Mouse (Mus musculus): Measurements from ENCODE around the gene Ankrd49. TPM values are rescaled to one million over a fixed set of nuclear protein-coding genes. Genes with fewer than 3 reads are reported as not detected.

Gene Ankrd49
- polyA plus RNA-seq (2015; fragmentation: Nextera tagmentation; extraction: Ambion mirVana) = 40.9 and 47.8 TPM in 2 replicates

- peak; percentile 100 for ATAC-seq
- under 1% methylated on average over 62 of the region's 62 CpGs for WGBS
- no peaks in the 10 kb centered on the region; the same call in 1 of the 2 replicates for H3K36me3 ChIP-seq
Observed at GRCm38 (mm10) chr9:14784039-14785002, at the start of gene Ankrd49, which contains the start of gene Mre11a. Ankrd49 (minus strand) TSS chr9:14784856. Mre11a (plus strand) TSS chr9:14784654.

DNA sequence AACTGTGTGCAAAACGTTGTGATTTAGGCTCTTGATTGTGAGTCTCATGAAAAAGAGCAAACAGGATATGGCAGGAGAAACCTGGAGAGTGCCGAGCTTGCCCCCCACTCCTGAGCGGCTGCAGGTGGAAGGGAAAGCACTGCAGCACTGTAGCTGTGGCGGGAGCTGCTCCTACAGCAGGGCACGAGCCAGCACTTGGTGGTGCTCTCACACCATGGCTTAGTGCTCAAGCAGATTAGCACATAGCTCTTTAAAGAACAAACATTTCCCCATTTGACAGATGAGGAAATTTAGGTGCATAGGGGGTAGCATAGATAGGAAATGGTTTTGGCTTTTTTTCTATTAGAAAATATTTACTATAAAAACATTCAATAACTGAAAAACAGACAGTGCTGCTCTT, 47.4 kb upstream of the Ankrd49 start:
- Histone ChIP-seq H3K27me3 (replicated peaks) (no peaks in the 10 kb centered on the region), H3K4me1 (replicated peaks) (no peaks in the 10 kb centered on the region), H3K36me3 (peaks cover 20% of the 10 kb centered on the region; the same call in 1 of the 2 replicates), H3K9ac (no peak overlapping the region), H3K27ac (no peak overlapping the region), H3K4me2 (replicated peaks) (no peak overlapping the region), H3K9me3 (no peaks in the 10 kb centered on the region), H3K4me3 (replicated peaks) (no peak overlapping the region)
- ATAC-seq = no peak
- WGBS = 79% methylated on average over 5 of the region's 5 CpGs

More at GRCm38 (mm10) chr9:14784039-14785002, at the start of gene Ankrd49, which contains the start of gene Mre11a:
- H3K27me3 ChIP-seq (replicated peaks) = no peaks in the 10 kb centered on the region
- H3K9ac ChIP-seq = peak within 1 kb of the TSS; percentile 85
- H3K4me3 ChIP-seq (replicated peaks) = peak within 1 kb of the TSS; percentile 67
- H3K27ac ChIP-seq = peak within 1 kb of the TSS; percentile 97
- H3K4me2 ChIP-seq (replicated peaks) = peak within 1 kb of the TSS; percentile 64
- no peaks in the 10 kb centered on the region for H3K4me1 ChIP-seq (replicated peaks)
- H3K9me3 ChIP-seq = no peaks in the 10 kb centered on the region

DNA sequence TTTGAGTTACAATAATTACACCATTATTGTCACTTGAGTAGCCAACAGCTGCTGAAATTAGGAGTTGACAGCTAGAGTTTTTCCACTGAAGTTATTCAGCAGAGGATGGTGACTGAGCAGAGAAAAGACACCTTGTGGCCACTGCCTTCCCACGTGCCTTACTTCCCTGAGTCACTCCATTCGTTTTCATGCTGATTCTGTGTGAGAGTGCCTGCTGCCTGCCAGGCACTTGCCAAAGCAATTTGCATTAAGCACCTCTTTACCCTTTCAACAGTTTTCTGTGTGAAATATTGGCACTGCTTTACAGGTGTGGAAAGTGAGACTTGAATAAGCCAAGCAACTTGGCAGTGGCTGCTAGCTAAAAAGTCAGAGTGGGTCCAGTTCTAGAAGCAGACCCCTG, 43.2 kb upstream of the Ankrd49 start:
- ATAC-seq = no peak
- Histone ChIP-seq H3K27ac (no peak overlapping the region), H3K36me3 (peaks cover 6% of the 10 kb centered on the region), H3K9ac (no peak overlapping the region), H3K9me3 (no peaks in the 10 kb centered on the region), H3K4me3 (replicated peaks) (no peak overlapping the region), H3K27me3 (replicated peaks) (no peaks in the 10 kb centered on the region), H3K4me1 (replicated peaks) (no peaks in the 10 kb centered on the region), H3K4me2 (replicated peaks) (no peak overlapping the region)
- 68% methylated on average over 2 of the region's 2 CpGs for WGBS

- Histone ChIP-seq H3K4me3 (replicated peaks) (no peak overlapping the region), H3K36me3 (peaks cover 2% of the 10 kb centered on the region; the same call in 1 of the 2 replicates), H3K4me1 (replicated peaks) (no peaks in the 10 kb centered on the region), H3K27me3 (replicated peaks) (no peaks in the 10 kb centered on the region), H3K9me3 (no peaks in the 10 kb centered on the region), H3K27ac (no peak overlapping the region), H3K4me2 (replicated peaks) (no peak overlapping the region), H3K9ac (no peak overlapping the region)
- WGBS = 90% methylated on average over 5 of the region's 5 CpGs
- ATAC-seq = no peak
Observed at GRCm38 (mm10) chr9:14824840-14825239, 40.2 kb upstream of the Ankrd49 start.

DNA sequence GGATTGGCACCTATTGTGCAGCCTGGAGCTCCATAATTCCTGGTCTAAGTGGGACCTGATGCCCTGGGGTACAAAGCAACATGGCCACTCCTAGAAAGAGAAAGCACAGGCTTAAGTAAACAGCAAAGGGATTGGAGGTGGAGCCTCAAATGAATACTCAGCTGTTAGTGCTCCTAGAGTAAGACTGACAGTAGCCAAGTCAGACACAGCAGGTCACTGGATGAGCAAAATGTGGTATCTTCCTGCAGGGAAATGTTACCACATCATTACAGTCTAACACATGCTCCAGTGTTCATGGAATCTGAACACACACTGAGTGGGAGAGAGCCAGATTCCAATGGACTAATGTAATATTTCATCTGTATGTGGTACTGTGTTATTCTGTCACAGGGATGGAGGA, 36.7 kb upstream of the Ankrd49 start:
- Histone ChIP-seq H3K4me3 (replicated peaks) (no peak overlapping the region), H3K4me2 (replicated peaks) (no peak overlapping the region), H3K4me1 (replicated peaks) (no peaks in the 10 kb centered on the region), H3K36me3 (peaks cover 25% of the 10 kb centered on the region), H3K9me3 (no peaks in the 10 kb centered on the region), H3K27me3 (replicated peaks) (no peaks in the 10 kb centered on the region), H3K9ac (no peak overlapping the region), H3K27ac (no peak overlapping the region)
- no peak for ATAC-seq

DNA sequence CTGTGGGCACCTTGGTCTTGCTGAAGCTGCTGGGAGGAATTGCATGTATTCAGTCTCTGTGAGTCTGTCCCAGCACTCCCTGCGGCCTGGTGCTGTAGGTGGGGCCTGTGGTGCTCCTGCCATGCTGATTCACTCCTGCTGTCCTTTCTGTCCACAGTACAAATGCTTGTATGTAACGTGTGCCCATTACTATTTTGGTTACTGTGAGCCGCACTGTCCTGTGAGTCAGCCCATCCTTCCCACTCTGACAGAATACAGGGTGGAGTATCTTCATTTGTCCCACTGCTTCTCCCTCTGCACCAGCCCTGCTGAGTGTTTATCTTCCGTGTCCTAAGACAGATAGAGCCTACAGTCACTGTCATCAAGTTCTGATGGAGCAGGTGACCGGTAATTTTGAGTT, 25.5 kb upstream of the Ankrd49 start:
- ATAC-seq = no peak
- H3K27ac ChIP-seq = no peak overlapping the region
- no peak overlapping the region for H3K4me2 ChIP-seq (replicated peaks)
- no peaks in the 10 kb centered on the region for H3K4me1 ChIP-seq (replicated peaks)
- WGBS = 95% methylated on average over 5 of the region's 5 CpGs
- peaks cover 15% of the 10 kb centered on the region for H3K36me3 ChIP-seq
- H3K9ac ChIP-seq = no peak overlapping the region
- no peaks in the 10 kb centered on the region for H3K9me3 ChIP-seq
- H3K27me3 ChIP-seq (replicated peaks) = no peaks in the 10 kb centered on the region
- H3K4me3 ChIP-seq (replicated peaks) = no peak overlapping the region

- H3K27me3 ChIP-seq (replicated peaks) = no peaks in the 10 kb centered on the region
- H3K9me3 ChIP-seq = no peaks in the 10 kb centered on the region
- H3K4me3 ChIP-seq (replicated peaks) = no peak overlapping the region
- ATAC-seq = no peak
- H3K9ac ChIP-seq = no peak overlapping the region
- H3K27ac ChIP-seq = no peak overlapping the region
- 95% methylated on average over 1 of the region's 1 CpGs for WGBS
- H3K36me3 ChIP-seq = peaks cover 18% of the 10 kb centered on the region
- H3K4me2 ChIP-seq (replicated peaks) = no peak overlapping the region
- no peaks in the 10 kb centered on the region for H3K4me1 ChIP-seq (replicated peaks)
Observed at GRCm38 (mm10) chr9:14806786-14807185, 22.1 kb upstream of the Ankrd49 start.

GRCm38 (mm10) chr9:14805714-14806113, 21.1 kb upstream of the Ankrd49 start:
- H3K9me3 ChIP-seq = no peaks in the 10 kb centered on the region
- no peak overlapping the region for H3K4me3 ChIP-seq (replicated peaks)
- no peaks in the 10 kb centered on the region for H3K27me3 ChIP-seq (replicated peaks)
- no peaks in the 10 kb centered on the region for H3K4me1 ChIP-seq (replicated peaks)
- no peak for ATAC-seq
- H3K36me3 ChIP-seq = peaks cover 21% of the 10 kb centered on the region
- H3K9ac ChIP-seq = no peak overlapping the region
- no peak overlapping the region for H3K27ac ChIP-seq
- no peak overlapping the region for H3K4me2 ChIP-seq (replicated peaks)
- 92% methylated on average over 2 of the region's 2 CpGs for WGBS

DNA sequence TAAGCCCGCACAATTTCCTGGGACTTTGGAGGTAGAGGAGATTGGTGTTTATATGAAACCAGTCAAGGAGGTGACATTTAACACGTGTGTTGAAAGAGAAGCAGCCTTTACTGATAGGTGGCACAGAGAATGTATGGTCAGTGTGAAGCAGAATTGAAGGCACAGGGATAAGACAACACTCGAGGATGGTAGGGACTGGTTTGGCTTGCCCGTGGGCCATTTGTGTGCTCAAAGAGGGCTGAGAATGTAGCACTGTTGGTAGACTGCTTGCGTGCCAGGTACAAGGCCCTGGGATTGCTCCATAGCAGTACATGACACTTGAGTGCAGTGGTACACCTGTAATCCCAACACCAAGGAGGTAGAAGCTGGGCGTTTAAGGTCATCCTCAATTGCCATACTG, 2.7 kb upstream of the Ankrd49 start:
- 91% methylated on average over 6 of the region's 6 CpGs for WGBS
- H3K9me3 ChIP-seq = no peaks in the 10 kb centered on the region
- no peak overlapping the region for H3K27ac ChIP-seq
- H3K4me1 ChIP-seq (replicated peaks) = no peaks in the 10 kb centered on the region
- no peak for ATAC-seq
- H3K4me2 ChIP-seq (replicated peaks) = no peak overlapping the region
- no peaks in the 10 kb centered on the region for H3K36me3 ChIP-seq
- H3K4me3 ChIP-seq (replicated peaks) = no peak overlapping the region
- no peak overlapping the region for H3K9ac ChIP-seq
- H3K27me3 ChIP-seq (replicated peaks) = no peaks in the 10 kb centered on the region

- Histone ChIP-seq H3K27ac (no peak overlapping the region), H3K4me2 (replicated peaks) (no peak overlapping the region), H3K4me3 (replicated peaks) (no peak overlapping the region), H3K4me1 (replicated peaks) (0 out of 2 replicates have a peak, but pooled peaks cover 2% of the 10 kb centered on the region), H3K9me3 (no peaks in the 10 kb centered on the region), H3K9ac (no peak overlapping the region), H3K36me3 (no peaks in the 10 kb centered on the region; the same call in 1 of the 2 replicates), H3K27me3 (replicated peaks) (no peaks in the 10 kb centered on the region)
- WGBS = 29% methylated on average over 13 of the region's 13 CpGs
- 0 out of 2 replicates have a peak, but pooled peaks have one; percentile 28 for ATAC-seq
Observed at GRCm38 (mm10) chr9:14778341-14778740, 6.3 kb downstream of the Ankrd49 start.

GRCm38 (mm10) chr9:14773813-14774212, 10.8 kb downstream of the Ankrd49 start:
- 49% methylated on average over 2 of the region's 2 CpGs for WGBS
- no peak overlapping the region for H3K9ac ChIP-seq
- H3K9me3 ChIP-seq = no peaks in the 10 kb centered on the region
- no peaks in the 10 kb centered on the region; the same call in none of the 2 replicates for H3K27me3 ChIP-seq (replicated peaks)
- H3K4me3 ChIP-seq (replicated peaks) = no peak overlapping the region
- H3K4me1 ChIP-seq (replicated peaks) = peaks cover 6% of the 10 kb centered on the region; the same call in 1 of the 2 replicates
- no peak overlapping the region for H3K4me2 ChIP-seq (replicated peaks)
- H3K27ac ChIP-seq = no peak overlapping the region
- ATAC-seq = no peak
- H3K36me3 ChIP-seq = no peaks in the 10 kb centered on the region

GRCm38 (mm10) chr9:14772074-14772473, 12.6 kb downstream of the Ankrd49 start:
- Histone ChIP-seq H3K36me3 (no peaks in the 10 kb centered on the region), H3K27ac (no peak overlapping the region), H3K9me3 (no peaks in the 10 kb centered on the region), H3K4me3 (replicated peaks) (no peak overlapping the region), H3K27me3 (replicated peaks) (no peaks in the 10 kb centered on the region; the same call in none of the 2 replicates), H3K4me1 (replicated peaks) (peaks cover 4% of the 10 kb centered on the region; the same call in 1 of the 2 replicates), H3K9ac (no peak overlapping the region), H3K4me2 (replicated peaks) (no peak overlapping the region)
- 90% methylated on average over 2 of the region's 2 CpGs for WGBS
- ATAC-seq = no peak

All from intestine, embryonic 15.5 days (tissue).